Mouse (Mus musculus): Measurements from ENCODE around the gene Ss18l1. TPM values are rescaled to one million over a fixed set of nuclear protein-coding genes. Genes with fewer than 3 reads are reported as not detected.

Ss18l1 gene
- total and polyA plus RNA-seq, 2 experiments from 2014 or later: 47.0 to 104 TPM

GRCm38 (mm10) chr2:180024401-180025098 lies 17.8 kb upstream of the Ss18l1 start, which contains the start of gene Lsm14b:
TSS of gene Lsm14b (plus strand) at chr2:180024987.
- H3K9me3 ChIP-seq (ENCODE audit: low read length): no peaks in the 10 kb centered on the region
- H3K4me2 ChIP-seq (ENCODE audit: low read depth): peak within 1 kb of the TSS; percentile 84
- under 1% methylated on average over 76 of the region's 80 CpGs for WGBS
- 0 out of 2 replicates have a peak, but pooled peaks have one; percentile 11 for TF ChIP-seq CTCF (IDR thresholded peaks at IDR 0.05; ENCODE audit: low read depth)
- H3K9ac ChIP-seq: peak within 1 kb of the TSS; percentile 92
- DNase-seq: peak; percentile 98
- peak within 1 kb of the TSS; percentile 95 for H3K27ac ChIP-seq (ENCODE audit: low read depth, low read length)
- ATAC-seq: peak; percentile 98
- H3K27me3 ChIP-seq (ENCODE audit: insufficient read depth, low read length): peaks cover 13% of the 10 kb centered on the region
- peaks cover 19% of the 10 kb centered on the region for H3K36me3 ChIP-seq (ENCODE audit: insufficient read depth)
- peak within 1 kb of the TSS; percentile 91 for H3K4me3 ChIP-seq (ENCODE audit: low read depth, low read length)
- peaks cover 22% of the 10 kb centered on the region for H3K4me1 ChIP-seq (ENCODE audit: insufficient read depth)

GRCm38 (mm10) chr2:180025135-180025860 lies 17.0 kb upstream of the Ss18l1 start:
- WGBS: under 1% methylated on average over 74 of the region's 84 CpGs
- Histone ChIP-seq H3K36me3 (ENCODE audit: insufficient read depth) (peaks cover 27% of the 10 kb centered on the region), H3K4me2 (ENCODE audit: low read depth) (peak overlapping the region; percentile 84), H3K27me3 (ENCODE audit: insufficient read depth, low read length) (peaks cover 13% of the 10 kb centered on the region), H3K27ac (ENCODE audit: low read depth, low read length) (peak overlapping the region; percentile 95), H3K4me1 (ENCODE audit: insufficient read depth) (peaks cover 22% of the 10 kb centered on the region), H3K4me3 (ENCODE audit: low read depth, low read length) (peak overlapping the region; percentile 91), H3K9ac (peak overlapping the region; percentile 92), H3K9me3 (ENCODE audit: low read length) (no peaks in the 10 kb centered on the region)
- DNase-seq: peak; percentile 50
- ATAC-seq: peak; percentile 42
- no peak for TF ChIP-seq CTCF (IDR thresholded peaks at IDR 0.05; ENCODE audit: low read depth)

- Histone ChIP-seq H3K27ac (ENCODE audit: low read depth, low read length) (peak overlapping the region; percentile 95), H3K4me1 (ENCODE audit: insufficient read depth) (peaks cover 22% of the 10 kb centered on the region), H3K9me3 (ENCODE audit: low read length) (no peaks in the 10 kb centered on the region), H3K9ac (peak overlapping the region; percentile 92), H3K36me3 (ENCODE audit: insufficient read depth) (peaks cover 32% of the 10 kb centered on the region), H3K4me2 (ENCODE audit: low read depth) (peak overlapping the region; percentile 84), H3K27me3 (ENCODE audit: insufficient read depth, low read length) (peaks cover 13% of the 10 kb centered on the region), H3K4me3 (ENCODE audit: low read depth, low read length) (peak overlapping the region; percentile 91)
- WGBS: 3% methylated on average over 6 of the region's 6 CpGs
- peak; percentile 34 for DNase-seq
- no peak for ATAC-seq
- TF ChIP-seq CTCF (IDR thresholded peaks at IDR 0.05; ENCODE audit: low read depth): no peak
These were observed 16.5 kb upstream of the Ss18l1 start for GRCm38 (mm10) chr2:180025861-180026200.

- no peak for TF ChIP-seq CTCF (IDR thresholded peaks at IDR 0.05; ENCODE audit: low read depth)
- Histone ChIP-seq H3K9me3 (ENCODE audit: low read length) (no peaks in the 10 kb centered on the region), H3K4me2 (ENCODE audit: low read depth) (peak overlapping the region; percentile 84), H3K27ac (ENCODE audit: low read depth, low read length) (no peak overlapping the region), H3K4me1 (ENCODE audit: insufficient read depth) (peaks cover 22% of the 10 kb centered on the region), H3K4me3 (ENCODE audit: low read depth, low read length) (peak overlapping the region; percentile 91; the same call in 1 of the 2 replicates), H3K9ac (peak overlapping the region; percentile 29; the same call in 1 of the 2 replicates), H3K27me3 (ENCODE audit: insufficient read depth, low read length) (peaks cover 3% of the 10 kb centered on the region; the same call in 1 of the 2 replicates), H3K36me3 (ENCODE audit: insufficient read depth) (peaks cover 51% of the 10 kb centered on the region)
- ATAC-seq: no peak
- no peak for DNase-seq
- WGBS: 67% methylated on average over 9 of the region's 9 CpGs
These were observed 14.5 kb upstream of the Ss18l1 start for GRCm38 (mm10) chr2:180027768-180028167.

GRCm38 (mm10) chr2:180031270-180031669 lies 11.0 kb upstream of the Ss18l1 start:
- ATAC-seq (no peak), DNase-seq (no peak)
- peaks cover 84% of the 10 kb centered on the region for H3K36me3 ChIP-seq (ENCODE audit: insufficient read depth)
- H3K9ac ChIP-seq: no peak overlapping the region
- TF ChIP-seq CTCF (IDR thresholded peaks at IDR 0.05; ENCODE audit: low read depth): no peak
- H3K27ac ChIP-seq (ENCODE audit: low read depth, low read length): no peak overlapping the region
- H3K4me1 ChIP-seq (ENCODE audit: insufficient read depth): peaks cover 16% of the 10 kb centered on the region
- H3K4me3 ChIP-seq (ENCODE audit: low read depth, low read length): no peak overlapping the region
- H3K27me3 ChIP-seq (ENCODE audit: insufficient read depth, low read length): no peaks in the 10 kb centered on the region
- H3K4me2 ChIP-seq (ENCODE audit: low read depth): no peak overlapping the region
- H3K9me3 ChIP-seq (ENCODE audit: low read length): no peaks in the 10 kb centered on the region
- 89% methylated on average over 6 of the region's 6 CpGs for WGBS

- Histone ChIP-seq H3K27ac (ENCODE audit: low read depth, low read length) (no peak overlapping the region), H3K9me3 (ENCODE audit: low read length) (no peaks in the 10 kb centered on the region), H3K27me3 (ENCODE audit: insufficient read depth, low read length) (no peaks in the 10 kb centered on the region), H3K4me1 (ENCODE audit: insufficient read depth) (no peaks in the 10 kb centered on the region), H3K36me3 (ENCODE audit: insufficient read depth) (peaks cover 96% of the 10 kb centered on the region), H3K4me3 (ENCODE audit: low read depth, low read length) (no peak overlapping the region), H3K9ac (no peak overlapping the region), H3K4me2 (ENCODE audit: low read depth) (no peak overlapping the region)
- ATAC-seq (no peak), DNase-seq (no peak)
- 59% methylated on average over 3 of the region's 3 CpGs for WGBS
- TF ChIP-seq CTCF (IDR thresholded peaks at IDR 0.05; ENCODE audit: low read depth): no peak
These were observed 9.4 kb upstream of the Ss18l1 start for GRCm38 (mm10) chr2:180032925-180033324.

- peaks cover 96% of the 10 kb centered on the region for H3K36me3 ChIP-seq (ENCODE audit: insufficient read depth)
- H3K9ac ChIP-seq: no peak overlapping the region
- no peaks in the 10 kb centered on the region for H3K27me3 ChIP-seq (ENCODE audit: insufficient read depth, low read length)
- no peak for DNase-seq
- no peaks in the 10 kb centered on the region for H3K9me3 ChIP-seq (ENCODE audit: low read length)
- no peak for ATAC-seq
- no peak overlapping the region for H3K27ac ChIP-seq (ENCODE audit: low read depth, low read length)
- no peak overlapping the region for H3K4me3 ChIP-seq (ENCODE audit: low read depth, low read length)
- H3K4me1 ChIP-seq (ENCODE audit: insufficient read depth): no peaks in the 10 kb centered on the region
- TF ChIP-seq CTCF (IDR thresholded peaks at IDR 0.05; ENCODE audit: low read depth): no peak
- WGBS: 68% methylated on average over 3 of the region's 3 CpGs
- H3K4me2 ChIP-seq (ENCODE audit: low read depth): no peak overlapping the region
These were observed 8.4 kb upstream of the Ss18l1 start for GRCm38 (mm10) chr2:180033956-180034355.

All from forebrain, postnatal 0 days (tissue).